Mouse (Mus musculus) forebrain, embryonic 11.5 days (tissue): ENCODE measurements around the gene Elmo2. TPM values are rescaled to one million over a fixed set of nuclear protein-coding genes. Genes with fewer than 3 reads are reported as not detected.

Experiments used
- ATAC-seq: fragments of 200-750 bp; cut with Nextera tagmentation; replicated peaks from 2 replicates; pipeline ENCODE4 v1.8.0; 2017; ENCODE audit warnings: moderate TSS enrichment; ENCODE audit not compliant: low FRiP score
- DNase-seq: peaks from one replicate; pipeline ENCODE4 v3.0.0-alpha.2; 2017; ENCODE audit warnings: low spot score
- H3K27ac ChIP-seq: fragments of 300-500 bp; sonication (generic); 2 replicates; pipeline ENCODE4 v1.5.1; 2014; ENCODE audit warnings: low read depth, low read length
- H3K27me3 ChIP-seq: fragments of 300-500 bp; sonication (generic); 2 replicates; pipeline ENCODE4 v1.6.1; 2014; ENCODE audit warnings: mild to moderate bottlenecking, low read length, mixed read lengths; ENCODE audit not compliant: control insufficient read depth, insufficient read depth
- H3K36me3 ChIP-seq: fragments of 300-500 bp; sonication (generic); 2 replicates; pipeline ENCODE4 v1.6.1; 2014; ENCODE audit warnings: mild to moderate bottlenecking, low read length, moderate library complexity, mixed read lengths; ENCODE audit not compliant: control insufficient read depth, insufficient read depth
- H3K4me1 ChIP-seq: fragments of 300-500 bp; sonication (generic); replicated peaks from 2 replicates; pipeline ENCODE4 v1.6.1; 2014; ENCODE audit warnings: low read length, mixed read lengths; ENCODE audit not compliant: control insufficient read depth, insufficient read depth
- H3K4me2 ChIP-seq: fragments of 300-500 bp; sonication (generic); 2 replicates; pipeline ENCODE4 v1.6.1; 2014; ENCODE audit warnings: low read depth, mild to moderate bottlenecking, low read length, moderate library complexity, mixed read lengths; ENCODE audit not compliant: severe bottlenecking
- H3K4me3 ChIP-seq: fragments of 300-500 bp; sonication (generic); 2 replicates; pipeline ENCODE4 v1.5.1; 2014; ENCODE audit warnings: low read depth, low read length
- H3K9ac ChIP-seq: fragments of 300-500 bp; sonication (generic); 2 replicates; pipeline ENCODE4 v1.6.1; 2014; ENCODE audit warnings: low read length
- H3K9me3 ChIP-seq: fragments of 300-500 bp; sonication (generic); 2 replicates; pipeline ENCODE4 v1.6.1; 2016; ENCODE audit warnings: low read length, mixed read lengths; ENCODE audit not compliant: control insufficient read depth
- WGBS: fragments of 180-500 bp; shearing (Covaris S2); extraction: QIAGEN DNeasy Blood & Tissue Kit; methylation state at CpG from one replicate; pipeline ENCODE4 v1.1.7; 2014; 5-methylcytosine and 5-hydroxymethylcytosine counted together
- polyA plus RNA-seq: library from polyadenylated mRNA; unstranded; fragments of >200 nt; fragmentation: Nextera tagmentation; extraction: Ambion mirVana; gene quantifications from 2 replicates; pipeline ENCODE4 v1.2.1, GENCODE M21; 2014

The Elmo2 gene
- polyA plus RNA-seq, 1 experiment from 2014 or later: 95.4 TPM

- WGBS: 60% methylated on average over 3 of the region's 3 CpGs
- Histone ChIP-seq H3K4me2 (no peak overlapping the region), H3K36me3 (no peaks in the 10 kb centered on the region), H3K27ac (no peak overlapping the region), H3K9ac (no peak overlapping the region), H3K4me1 (no peaks in the 10 kb centered on the region; the same call in 1 of the 2 replicates), H3K27me3 (no peaks in the 10 kb centered on the region), H3K4me3 (no peak overlapping the region), H3K9me3 (no peaks in the 10 kb centered on the region)
- DNase-seq: no peak
- ATAC-seq: no peak
Observed at GRCm38 (mm10) chr2:165329703-165330102, 3.4 kb upstream of the Elmo2 start.

- Histone ChIP-seq H3K4me2 (no peak overlapping the region), H3K4me3 (no peak overlapping the region), H3K36me3 (no peaks in the 10 kb centered on the region), H3K27ac (no peak overlapping the region), H3K9me3 (no peaks in the 10 kb centered on the region), H3K9ac (no peak overlapping the region), H3K27me3 (no peaks in the 10 kb centered on the region), H3K4me1 (peaks cover 5% of the 10 kb centered on the region)
- no peak for DNase-seq
- 77% methylated on average over 5 of the region's 5 CpGs for WGBS
- ATAC-seq: no peak
Observed at GRCm38 (mm10) chr2:165328746-165329145, 2.5 kb upstream of the Elmo2 start.

- Histone ChIP-seq H3K4me2 (peak overlapping the region; percentile 95), H3K4me3 (peak overlapping the region; percentile 54; the same call in 1 of the 2 replicates), H3K27me3 (no peaks in the 10 kb centered on the region), H3K27ac (no peak overlapping the region), H3K4me1 (peaks cover 5% of the 10 kb centered on the region), H3K9ac (peak overlapping the region; percentile 60; the same call in 1 of the 2 replicates), H3K36me3 (no peaks in the 10 kb centered on the region; the same call in 1 of the 2 replicates), H3K9me3 (no peaks in the 10 kb centered on the region)
- ATAC-seq (no peak), DNase-seq (no peak)
- 51% methylated on average over 7 of the region's 7 CpGs for WGBS
Observed at GRCm38 (mm10) chr2:165327386-165327785, 1.1 kb upstream of the Elmo2 start.

- H3K27ac ChIP-seq: no peak overlapping the region
- no peak for DNase-seq
- WGBS: 1% methylated on average over 29 of the region's 30 CpGs
- peak overlapping the region; percentile 73 for H3K9ac ChIP-seq
- peak overlapping the region; percentile 54 for H3K4me3 ChIP-seq
- H3K27me3 ChIP-seq: no peaks in the 10 kb centered on the region; the same call in 1 of the 2 replicates
- H3K4me2 ChIP-seq: peak overlapping the region; percentile 93
- H3K36me3 ChIP-seq: no peaks in the 10 kb centered on the region; the same call in 1 of the 2 replicates
- H3K4me1 ChIP-seq: peaks cover 14% of the 10 kb centered on the region
- no peaks in the 10 kb centered on the region for H3K9me3 ChIP-seq
- ATAC-seq: no peak; the same call in 1 of the 2 replicates
Observed at GRCm38 (mm10) chr2:165325521-165326303, 567 bp downstream of the Elmo2 start.

GRCm38 (mm10) chr2:165323928-165324327 is 2.4 kb downstream of the Elmo2 start:
- Histone ChIP-seq H3K9ac (no peak overlapping the region), H3K4me1 (peaks cover 17% of the 10 kb centered on the region), H3K4me3 (no peak overlapping the region), H3K27ac (no peak overlapping the region), H3K27me3 (no peaks in the 10 kb centered on the region; the same call in 1 of the 2 replicates), H3K4me2 (no peak overlapping the region), H3K36me3 (no peaks in the 10 kb centered on the region; the same call in 1 of the 2 replicates), H3K9me3 (no peaks in the 10 kb centered on the region)
- no peak for DNase-seq
- WGBS: 64% methylated on average over 5 of the region's 5 CpGs
- ATAC-seq: no peak

GRCm38 (mm10) chr2:165323484-165323883 is 2.8 kb downstream of the Elmo2 start:
- Histone ChIP-seq H3K4me3 (no peak overlapping the region), H3K27me3 (no peaks in the 10 kb centered on the region; the same call in 1 of the 2 replicates), H3K4me2 (no peak overlapping the region), H3K36me3 (no peaks in the 10 kb centered on the region; the same call in 1 of the 2 replicates), H3K27ac (no peak overlapping the region), H3K9ac (0 out of 2 replicates have a peak overlapping the region, but pooled peaks have one; percentile 9), H3K4me1 (peaks cover 17% of the 10 kb centered on the region), H3K9me3 (no peaks in the 10 kb centered on the region)
- no peak for DNase-seq
- WGBS: 73% methylated on average over 5 of the region's 5 CpGs
- no peak for ATAC-seq

GRCm38 (mm10) chr2:165321981-165322735 is 4.1 kb downstream of the Elmo2 start:
- Histone ChIP-seq H3K4me2 (no peak overlapping the region), H3K27ac (no peak overlapping the region), H3K36me3 (no peaks in the 10 kb centered on the region; the same call in 1 of the 2 replicates), H3K9ac (no peak overlapping the region), H3K4me3 (no peak overlapping the region), H3K4me1 (peaks cover 29% of the 10 kb centered on the region), H3K9me3 (no peaks in the 10 kb centered on the region), H3K27me3 (no peaks in the 10 kb centered on the region; the same call in 1 of the 2 replicates)
- WGBS: 91% methylated on average over 22 of the region's 22 CpGs
- DNase-seq (no peak), ATAC-seq (no peak)

GRCm38 (mm10) chr2:165321381-165321888 is 4.8 kb downstream of the Elmo2 start:
- no peaks in the 10 kb centered on the region; the same call in 1 of the 2 replicates for H3K27me3 ChIP-seq
- H3K9me3 ChIP-seq: no peaks in the 10 kb centered on the region
- H3K36me3 ChIP-seq: no peaks in the 10 kb centered on the region; the same call in 1 of the 2 replicates
- ATAC-seq: no peak
- H3K9ac ChIP-seq: no peak overlapping the region
- no peak overlapping the region for H3K27ac ChIP-seq
- H3K4me2 ChIP-seq: no peak overlapping the region
- peaks cover 36% of the 10 kb centered on the region for H3K4me1 ChIP-seq
- no peak for DNase-seq
- H3K4me3 ChIP-seq: no peak overlapping the region
- 63% methylated on average over 8 of the region's 8 CpGs for WGBS
